Mouse (Mus musculus) kidney, postnatal 0 days (tissue): ENCODE measurements around the gene Cdyl. TPM values are rescaled to one million over a fixed set of nuclear protein-coding genes. Genes with fewer than 3 reads are reported as not detected.

ENCODE experiments used
- ATAC-seq: fragments of 200-750 bp; cut with Nextera tagmentation; replicated peaks from 2 replicates; pipeline ENCODE4 v1.8.0; 2017; ENCODE audit warnings: low read depth, moderate number of reproducible peaks, moderate TSS enrichment, moderate library complexity; ENCODE audit not compliant: low FRiP score
- DNase-seq: peaks from one replicate; pipeline ENCODE4 v3.0.0-alpha.2; 2016; ENCODE audit warnings: low spot score
- H3K27ac ChIP-seq: fragments of 300-500 bp; sonication (generic); 2 replicates; pipeline ENCODE4 v1.5.1; 2014; ENCODE audit warnings: mild to moderate bottlenecking
- H3K27me3 ChIP-seq: fragments of 300-500 bp; sonication (generic); 2 replicates; pipeline ENCODE4 v1.6.1; 2014; ENCODE audit warnings: low read length, mixed read lengths; ENCODE audit not compliant: insufficient read depth
- H3K36me3 ChIP-seq: fragments of 300-500 bp; sonication (generic); 2 replicates; pipeline ENCODE4 v1.6.1; 2014; ENCODE audit warnings: low read length, mixed read lengths; ENCODE audit not compliant: insufficient read depth
- H3K4me1 ChIP-seq: fragments of 300-500 bp; sonication (generic); replicated peaks from 2 replicates; pipeline ENCODE4 v1.6.1; 2014; ENCODE audit warnings: antibody characterized with exemption, low read length, mixed read lengths; ENCODE audit not compliant: insufficient read depth
- H3K4me2 ChIP-seq: fragments of 300-500 bp; sonication (generic); 2 replicates; pipeline ENCODE4 v1.6.1; 2014; ENCODE audit warnings: mild to moderate bottlenecking, low read length, moderate library complexity, mixed read lengths
- H3K4me3 ChIP-seq: fragments of 300-500 bp; sonication (generic); replicated peaks from 2 replicates; pipeline ENCODE4 v1.5.1; 2014; ENCODE audit warnings: low read depth, low read length
- H3K9ac ChIP-seq: fragments of 300-500 bp; sonication (generic); 2 replicates; pipeline ENCODE4 v1.6.1; 2014; ENCODE audit warnings: low read depth, low read length
- H3K9me3 ChIP-seq: fragments of 300-500 bp; sonication (generic); replicated peaks from 2 replicates; pipeline ENCODE4 v1.6.1; 2016; ENCODE audit warnings: low read length, inconsistent platforms, mixed read lengths
- CTCF ChIP-seq: IDR thresholded peaks from 2 replicates; pipeline ENCODE4 v1.5.1; 2016; ENCODE audit warnings: antibody characterized with exemption, low read depth, mild to moderate bottlenecking, moderate library complexity
- WGBS: fragments of 180-500 bp; shearing (Covaris S2); extraction: QIAGEN DNeasy Blood & Tissue Kit; methylation state at CpG from one replicate; pipeline ENCODE4 v1.1.7; 2014; 5-methylcytosine and 5-hydroxymethylcytosine counted together
- polyA plus RNA-seq: library from polyadenylated mRNA; unstranded; fragments of >200 nt; fragmentation: Nextera tagmentation; extraction: Ambion mirVana; gene quantifications from 2 replicates; pipeline ENCODE4 v1.2.1, GENCODE M21; 2015

The Cdyl gene
- polyA plus RNA-seq, 1 experiment from 2014 or later: 10.2 TPM

GRCm38 (mm10) chr13:35740301-35741039, 80.8 kb downstream of the Cdyl start:
- H3K4me2 ChIP-seq: peak overlapping the region; percentile 93
- peaks cover 9% of the 10 kb centered on the region; the same call in 1 of the 2 replicates for H3K4me1 ChIP-seq
- peak; percentile 89 for ATAC-seq
- 1% methylated on average over 50 of the region's 61 CpGs for WGBS
- H3K9me3 ChIP-seq: no peaks in the 10 kb centered on the region
- H3K27me3 ChIP-seq: no peaks in the 10 kb centered on the region
- H3K4me3 ChIP-seq: peak overlapping the region; percentile 99
- DNase-seq: peak; percentile 71
- TF ChIP-seq CTCF: no peak
- peak overlapping the region; percentile 14; the same call in 1 of the 2 replicates for H3K27ac ChIP-seq
- peak overlapping the region; percentile 44 for H3K9ac ChIP-seq
- no peaks in the 10 kb centered on the region for H3K36me3 ChIP-seq

GRCm38 (mm10) chr13:35741040-35741619, 81.5 kb downstream of the Cdyl start:
- peak overlapping the region; percentile 99 for H3K4me3 ChIP-seq
- 4% methylated on average over 54 of the region's 68 CpGs for WGBS
- peaks cover 9% of the 10 kb centered on the region; the same call in 1 of the 2 replicates for H3K4me1 ChIP-seq
- peak overlapping the region; percentile 93 for H3K4me2 ChIP-seq
- ATAC-seq (peak; percentile 96), DNase-seq (peak; percentile 95)
- peak; percentile 65 for TF ChIP-seq CTCF
- H3K9ac ChIP-seq: peak overlapping the region; percentile 93
- no peaks in the 10 kb centered on the region for H3K27me3 ChIP-seq
- H3K27ac ChIP-seq: peak overlapping the region; percentile 94
- 0 out of 2 replicates have a peak, but pooled peaks cover under 1% of the 10 kb centered on the region for H3K9me3 ChIP-seq
- H3K36me3 ChIP-seq: no peaks in the 10 kb centered on the region

GRCm38 (mm10) chr13:35741620-35742421, 82.2 kb downstream of the Cdyl start:
- Histone ChIP-seq H3K4me2 (peak overlapping the region; percentile 93), H3K27me3 (no peaks in the 10 kb centered on the region), H3K36me3 (no peaks in the 10 kb centered on the region), H3K27ac (peak overlapping the region; percentile 94), H3K4me1 (peaks cover 9% of the 10 kb centered on the region; the same call in 1 of the 2 replicates), H3K9ac (peak overlapping the region; percentile 93), H3K9me3 (peaks cover 7% of the 10 kb centered on the region; the same call in 1 of the 2 replicates), H3K4me3 (peak overlapping the region; percentile 99)
- DNase-seq (peak; percentile 57), ATAC-seq (peak; percentile 75)
- under 1% methylated on average over 81 of the region's 93 CpGs for WGBS
- no peak for TF ChIP-seq CTCF

GRCm38 (mm10) chr13:35742696-35743095, 83.1 kb downstream of the Cdyl start:
- ATAC-seq: no peak

GRCm38 (mm10) chr13:35743196-35743595, 83.6 kb downstream of the Cdyl start:
- TF ChIP-seq CTCF: no peak
- peak overlapping the region; percentile 99; the same call in 1 of the 2 replicates for H3K4me3 ChIP-seq
- DNase-seq: no peak
- peaks cover 8% of the 10 kb centered on the region; the same call in 1 of the 2 replicates for H3K9me3 ChIP-seq
- H3K27me3 ChIP-seq: no peaks in the 10 kb centered on the region
- WGBS: 50% methylated on average over 1 of the region's 1 CpGs
- peaks cover 9% of the 10 kb centered on the region; the same call in 1 of the 2 replicates for H3K4me1 ChIP-seq
- no peak overlapping the region for H3K27ac ChIP-seq
- peak overlapping the region; percentile 93 for H3K4me2 ChIP-seq
- H3K36me3 ChIP-seq: no peaks in the 10 kb centered on the region
- ATAC-seq: no peak
- no peak overlapping the region for H3K9ac ChIP-seq

More at GRCm38 (mm10) chr13:35742696-35743095, 83.1 kb downstream of the Cdyl start:
- 28% methylated on average over 4 of the region's 4 CpGs for WGBS
- Histone ChIP-seq H3K4me3 (peak overlapping the region; percentile 99), H3K9me3 (peaks cover 8% of the 10 kb centered on the region; the same call in 1 of the 2 replicates), H3K27me3 (no peaks in the 10 kb centered on the region), H3K9ac (peak overlapping the region; percentile 93; the same call in 1 of the 2 replicates), H3K36me3 (no peaks in the 10 kb centered on the region), H3K4me2 (peak overlapping the region; percentile 93), H3K27ac (no peak overlapping the region), H3K4me1 (peaks cover 9% of the 10 kb centered on the region; the same call in 1 of the 2 replicates)
- no peak for TF ChIP-seq CTCF
- DNase-seq: no peak

GRCm38 (mm10) chr13:35749194-35749593, 89.6 kb downstream of the Cdyl start:
- no peak for DNase-seq
- no peak overlapping the region for H3K4me2 ChIP-seq
- H3K9ac ChIP-seq: no peak overlapping the region
- no peak for ATAC-seq
- TF ChIP-seq CTCF: no peak
- WGBS: 81% methylated on average over 4 of the region's 4 CpGs
- H3K4me1 ChIP-seq: no peaks in the 10 kb centered on the region
- no peak overlapping the region for H3K4me3 ChIP-seq
- H3K27ac ChIP-seq: no peak overlapping the region
- peaks cover 8% of the 10 kb centered on the region; the same call in 1 of the 2 replicates for H3K9me3 ChIP-seq
- H3K36me3 ChIP-seq: no peaks in the 10 kb centered on the region
- H3K27me3 ChIP-seq: no peaks in the 10 kb centered on the region
